Mouse (Mus musculus): ENCODE data around the gene Arhgap42. TPM values are rescaled to one million over a fixed set of nuclear protein-coding genes. Genes with fewer than 3 reads are reported as not detected.
A peak's percentile ranks its signal among the peaks of the same experiment; 100 is the strongest.

The Arhgap42 gene
- polyA plus RNA-seq, 1 experiment from 2014 or later: 36.1 TPM

GRCm38 (mm10) chr9:8971491-8971890, 267.4 kb downstream of the Arhgap42 start, which contains the start of gene Gm16485:
Gene Gm16485 (plus strand): TSS chr9:8971791.
- Histone ChIP-seq H3K27me3 (replicated peaks) (no peaks in the 10 kb centered on the region), H3K4me1 (no peaks in the 10 kb centered on the region), H3K36me3 (no peaks in the 10 kb centered on the region), H3K4me3 (replicated peaks) (no peak within 1 kb of the TSS), H3K9ac (no peak within 1 kb of the TSS), H3K4me2 (no peak within 1 kb of the TSS), H3K9me3 (no peaks in the 10 kb centered on the region), H3K27ac (no peak within 1 kb of the TSS)
- WGBS: 72% methylated on average over 2 of the region's 2 CpGs
- ATAC-seq (ENCODE audit: insufficient read depth, low FRiP score, low read depth): no peak

GRCm38 (mm10) chr9:8970240-8970639, 268.7 kb downstream of the Arhgap42 start:
- Histone ChIP-seq H3K9me3 (no peaks in the 10 kb centered on the region), H3K4me1 (no peaks in the 10 kb centered on the region), H3K27ac (no peak overlapping the region), H3K9ac (no peak overlapping the region), H3K36me3 (no peaks in the 10 kb centered on the region), H3K27me3 (replicated peaks) (no peaks in the 10 kb centered on the region), H3K4me2 (no peak overlapping the region), H3K4me3 (replicated peaks) (no peak overlapping the region)
- no peak for ATAC-seq (ENCODE audit: insufficient read depth, low FRiP score, low read depth)
- 32% methylated on average over 7 of the region's 7 CpGs for WGBS

GRCm38 (mm10) chr9:8964512-8965133, 274.3 kb downstream of the Arhgap42 start:
- 62% methylated on average over 8 of the region's 8 CpGs for WGBS

GRCm38 (mm10) chr9:8953306-8953705, 285.6 kb downstream of the Arhgap42 start:
- H3K9ac ChIP-seq: no peak overlapping the region
- H3K4me3 ChIP-seq (replicated peaks): no peak overlapping the region
- no peaks in the 10 kb centered on the region for H3K36me3 ChIP-seq
- H3K4me1 ChIP-seq: no peaks in the 10 kb centered on the region
- H3K27ac ChIP-seq: no peak overlapping the region
- H3K9me3 ChIP-seq: no peaks in the 10 kb centered on the region
- H3K4me2 ChIP-seq: no peak overlapping the region
- ATAC-seq (ENCODE audit: insufficient read depth, low FRiP score, low read depth): no peak
- no peaks in the 10 kb centered on the region for H3K27me3 ChIP-seq (replicated peaks)

More at GRCm38 (mm10) chr9:8964512-8965133, 274.3 kb downstream of the Arhgap42 start:
- Histone ChIP-seq H3K27ac (no peak overlapping the region), H3K4me2 (no peak overlapping the region), H3K36me3 (no peaks in the 10 kb centered on the region), H3K4me1 (no peaks in the 10 kb centered on the region), H3K27me3 (replicated peaks) (no peaks in the 10 kb centered on the region), H3K4me3 (replicated peaks) (no peak overlapping the region), H3K9me3 (no peaks in the 10 kb centered on the region), H3K9ac (no peak overlapping the region)
- peak; percentile 77 for ATAC-seq (ENCODE audit: insufficient read depth, low FRiP score, low read depth)
